Mouse (Mus musculus) embryonic facial prominence, embryonic 10.5 days (tissue): ENCODE data around the gene Odf3l2. TPM values are rescaled to one million over a fixed set of nuclear protein-coding genes. Genes with fewer than 3 reads are reported as not detected.

Source experiments
- DNase-seq: peaks from one replicate; pipeline ENCODE4 v3.0.0-alpha.2; 2017; ENCODE audit warnings: low spot score
- H3K27ac ChIP-seq: fragments of 300-500 bp; sonication (generic); replicated peaks from 2 replicates; pipeline ENCODE4 v1.5.1; 2016; ENCODE audit warnings: mild to moderate bottlenecking
- H3K27me3 ChIP-seq: fragments of 300-500 bp; sonication (generic); replicated peaks from 2 replicates; pipeline ENCODE4 v1.6.1; 2016; ENCODE audit warnings: low read depth, mild to moderate bottlenecking; ENCODE audit not compliant: poor library complexity, severe bottlenecking
- H3K36me3 ChIP-seq: fragments of 300-500 bp; sonication (generic); replicated peaks from 2 replicates; pipeline ENCODE4 v1.6.1; 2016; ENCODE audit warnings: mild to moderate bottlenecking, moderate library complexity
- H3K4me1 ChIP-seq: fragments of 300-500 bp; sonication (generic); 2 replicates; pipeline ENCODE4 v1.6.1; 2016
- H3K4me3 ChIP-seq: fragments of 300-500 bp; sonication (generic); 2 replicates; pipeline ENCODE4 v1.5.1; 2016; ENCODE audit warnings: mild to moderate bottlenecking, moderate library complexity
- H3K9me3 ChIP-seq: fragments of 300-500 bp; sonication (generic); 2 replicates; pipeline ENCODE4 v1.6.1; 2016; ENCODE audit warnings: mild to moderate bottlenecking
- WGBS: fragments of 180-500 bp; shearing (Covaris S2); methylation state at CpG from one replicate; pipeline ENCODE4 v1.1.7; 2016; 5-methylcytosine and 5-hydroxymethylcytosine counted together
- polyA plus RNA-seq: library from polyadenylated mRNA; unstranded; fragments of >200 nt; fragmentation: Nextera tagmentation; extraction: Ambion mirVana; gene quantifications from 2 replicates; pipeline ENCODE4 v1.2.1, GENCODE M21; 2016

Gene Odf3l2
- polyA plus RNA-seq, 1 experiment from 2014 or later: not detected

- H3K4me3 ChIP-seq: no peak overlapping the region
- no peaks in the 10 kb centered on the region for H3K36me3 ChIP-seq
- WGBS: 93% methylated on average over 1 of the region's 1 CpGs
- no peak for DNase-seq
- 0 out of 2 replicates have a peak, but pooled peaks cover 3% of the 10 kb centered on the region for H3K4me1 ChIP-seq
- no peak overlapping the region for H3K27ac ChIP-seq
- peaks cover 17% of the 10 kb centered on the region for H3K27me3 ChIP-seq
- H3K9me3 ChIP-seq: no peaks in the 10 kb centered on the region
Measured at GRCm38 (mm10) chr10:79590702-79591101, 54.8 kb downstream of the Odf3l2 start.

Other genes with a start within 250 kb of the Odf3l2 start
- gene Vmn2r83, start 177.0 kb downstream of the Odf3l2 start, polyA plus RNA-seq: not detected in 2 replicates
- 28.4 and 29.2 TPM in 2 replicates for gene Plpp2, start 111.9 kb downstream of the Odf3l2 start, polyA plus RNA-seq
- gene Mier2, start 90.5 kb downstream of the Odf3l2 start, polyA plus RNA-seq: 76.4 and 77.3 TPM in 2 replicates
- gene Theg, start 58.4 kb downstream of the Odf3l2 start, polyA plus RNA-seq: not detected in 2 replicates
- 0.03 TPM in 1 of 2 replicates, not detected in the other for gene C2cd4c, start 31.7 kb downstream of the Odf3l2 start, polyA plus RNA-seq
- gene Shc2, start 7.8 kb downstream of the Odf3l2 start, polyA plus RNA-seq: 20.0 and 21.5 TPM in 2 replicates
- gene Madcam1, start 18.8 kb upstream of the Odf3l2 start, polyA plus RNA-seq: 2.5 and 3.2 TPM in 2 replicates
- 62.6 and 63.5 TPM in 2 replicates for gene Tpgs1, start 23.6 kb upstream of the Odf3l2 start, polyA plus RNA-seq
- gene Cdc34, start 36.5 kb upstream of the Odf3l2 start, polyA plus RNA-seq: 240 and 250 TPM in 2 replicates
- gene Gzmm, start 43.3 kb upstream of the Odf3l2 start, polyA plus RNA-seq: 0.88 and 1.5 TPM in 2 replicates
- 591 and 608 TPM in 2 replicates for gene Bsg, start 58.8 kb upstream of the Odf3l2 start, polyA plus RNA-seq
- 0.04 TPM in 1 of 2 replicates, not detected in the other for gene Hcn2, start 70.9 kb upstream of the Odf3l2 start, polyA plus RNA-seq
- gene Polrmt, start 100.8 kb upstream of the Odf3l2 start, polyA plus RNA-seq: 52.8 and 54.3 TPM in 2 replicates
- 0.46 TPM in 1 of 2 replicates, not detected in the other for gene Fgf22, start 109.3 kb upstream of the Odf3l2 start, polyA plus RNA-seq
- 125 and 126 TPM in 2 replicates for gene Rnf126, start 121.2 kb upstream of the Odf3l2 start, polyA plus RNA-seq
- 1.9 and 2.2 TPM in 2 replicates for gene Fstl3, start 131.5 kb upstream of the Odf3l2 start, polyA plus RNA-seq
- gene Prss57, start 145.2 kb upstream of the Odf3l2 start, polyA plus RNA-seq: 0.05 TPM in 1 of 2 replicates, not detected in the other
- 127 and 129 TPM in 2 replicates for gene Palm, start 147.8 kb upstream of the Odf3l2 start, polyA plus RNA-seq
- 1.7 and 2.2 TPM in 2 replicates for gene Misp, start 175.3 kb upstream of the Odf3l2 start, polyA plus RNA-seq
- 406 and 416 TPM in 2 replicates for gene Ptbp1, start 208.7 kb upstream of the Odf3l2 start, polyA plus RNA-seq
- 9.3 and 12.3 TPM in 2 replicates for gene Prtn3, start 228.7 kb upstream of the Odf3l2 start, polyA plus RNA-seq
- 123 and 139 TPM in 2 replicates for gene Plppr3, start 228.9 kb upstream of the Odf3l2 start, polyA plus RNA-seq
- gene Elane, start 240.5 kb upstream of the Odf3l2 start, polyA plus RNA-seq: 0.20 TPM in 1 of 2 replicates, not detected in the other
- gene Cfd, start 245.1 kb upstream of the Odf3l2 start, polyA plus RNA-seq: not detected in 2 replicates